ENCODE assay signal across 20 mouse cellular contexts in genomic region chr4:36262436-36263169, GRCm38 (mm10).
"Had no signal": no experiment of that assay in that cellular context is flagged by ENCODE, and none has a peak within 500 bp of the region (broad histone marks: within the 10 kb centered on the region; RNA-seq: fewer than 3 reads in every experiment).

No protein-coding gene starts in this region.

- H3K4me1 ChIP-seq: lung, embryonic 15.5 days; megakaryocyte, embryonic 14.5 days; midbrain, embryonic 13.5 days; midbrain, embryonic 15.5 days; neural tube, embryonic 12.5 days had no signal

- H3K27ac ChIP-seq: lung, embryonic 15.5 days; macrophage; midbrain, embryonic 13.5 days; midbrain, embryonic 15.5 days; neural tube, embryonic 12.5 days had no signal

- H3K27me3 ChIP-seq: lung, embryonic 15.5 days; megakaryocyte, embryonic 14.5 days; midbrain, embryonic 13.5 days; midbrain, embryonic 15.5 days; neural tube, embryonic 12.5 days had no signal

- H3K9ac ChIP-seq: liver, postnatal 0 days; lung, embryonic 15.5 days; midbrain, embryonic 13.5 days; midbrain, embryonic 15.5 days; neural tube, embryonic 12.5 days had no signal

- H3K36me3 ChIP-seq: lung, embryonic 15.5 days; midbrain, embryonic 13.5 days; midbrain, embryonic 15.5 days; neural tube, embryonic 12.5 days had no signal

- H3K4me2 ChIP-seq: lung, embryonic 15.5 days; midbrain, embryonic 11.5 days; midbrain, embryonic 13.5 days; midbrain, embryonic 15.5 days; neural tube, embryonic 12.5 days had no signal

- H3K4me3 ChIP-seq: lung, embryonic 15.5 days; megakaryocyte, embryonic 14.5 days; midbrain, embryonic 13.5 days; midbrain, embryonic 15.5 days; neural tube, embryonic 12.5 days had no signal

- H3K9me3 ChIP-seq: lung, embryonic 15.5 days; megakaryocyte, embryonic 14.5 days; midbrain, embryonic 13.5 days; midbrain, embryonic 15.5 days; neural tube, embryonic 12.5 days had no signal

- DNase-seq: liver, postnatal 0 days; lung, adult 2 months; lung, postnatal 14 days; lung, postnatal 36 days; retina, postnatal 1 day; right cerebral cortex, adult 18-20 months; right cerebral cortex, postnatal 25 days; right cerebral cortex, postnatal 4 days; spleen, adult 18-20 months; thymus, adult 18-20 months; thymus, postnatal 14 days; thymus, postnatal 36 days had no signal

- ATAC-seq: liver, postnatal 0 days; lung, postnatal 0 days; midbrain, embryonic 13.5 days; midbrain, embryonic 15.5 days had no signal
